Mouse (Mus musculus): ENCODE measurements around the gene Nr4a2.

Gene Nr4a2

DNA sequence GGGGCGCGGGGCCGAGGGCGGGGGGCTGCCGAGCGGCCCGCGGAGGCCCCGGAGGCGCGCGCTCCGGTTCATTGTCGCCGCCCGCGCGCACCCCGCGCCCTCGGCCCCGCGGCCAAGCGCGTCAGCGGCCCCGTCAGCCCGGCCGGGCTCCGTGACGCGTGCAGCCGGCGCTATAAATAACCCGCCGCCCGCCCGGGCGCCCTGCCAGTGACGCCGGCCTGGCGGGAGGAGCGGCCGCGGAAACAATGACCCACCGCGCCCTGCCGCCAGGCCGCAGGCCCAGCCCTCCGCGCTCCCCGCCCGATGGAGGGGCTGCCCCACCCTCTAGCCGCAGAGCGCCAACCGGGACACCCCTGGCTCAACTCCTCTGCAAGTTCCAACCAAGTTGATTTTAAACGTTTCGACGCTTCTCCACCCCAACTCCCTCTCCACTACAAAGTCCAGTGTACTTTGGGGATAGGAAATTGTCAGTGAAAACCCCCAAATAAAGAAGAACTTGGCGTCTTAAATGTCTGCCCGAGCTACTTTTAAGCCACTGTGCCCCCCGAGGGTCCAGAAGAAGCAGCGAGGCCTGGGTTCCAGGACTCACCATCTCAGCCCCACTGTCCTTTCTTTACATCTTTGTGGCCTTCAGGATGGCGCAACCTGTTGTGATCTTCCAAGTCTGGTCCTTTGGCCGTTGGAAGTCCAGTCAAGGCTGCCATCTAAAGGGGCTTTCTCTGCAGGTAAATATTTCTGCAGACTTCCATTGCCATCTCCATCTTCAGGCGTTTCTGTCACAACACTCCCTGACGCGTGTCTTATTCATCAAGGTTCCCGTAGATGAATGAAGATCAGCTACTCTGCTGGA is at the start of gene Nr4a2:
Nr4a2 (minus strand) TSS at position 13 of the 850 bp plus-strand sequence.
- peak; percentile 86 for DNase-seq

- no peak for DNase-seq
Observed at GRCm38 (mm10) chr2:57165416-57165815, 41.6 kb upstream of the Nr4a2 start.

GRCm38 (mm10) chr2:57156814-57157213 is 33.0 kb upstream of the Nr4a2 start:
- no peak for DNase-seq

GRCm38 (mm10) chr2:57149796-57150195 is 26.0 kb upstream of the Nr4a2 start:
- no peak for DNase-seq

DNA sequence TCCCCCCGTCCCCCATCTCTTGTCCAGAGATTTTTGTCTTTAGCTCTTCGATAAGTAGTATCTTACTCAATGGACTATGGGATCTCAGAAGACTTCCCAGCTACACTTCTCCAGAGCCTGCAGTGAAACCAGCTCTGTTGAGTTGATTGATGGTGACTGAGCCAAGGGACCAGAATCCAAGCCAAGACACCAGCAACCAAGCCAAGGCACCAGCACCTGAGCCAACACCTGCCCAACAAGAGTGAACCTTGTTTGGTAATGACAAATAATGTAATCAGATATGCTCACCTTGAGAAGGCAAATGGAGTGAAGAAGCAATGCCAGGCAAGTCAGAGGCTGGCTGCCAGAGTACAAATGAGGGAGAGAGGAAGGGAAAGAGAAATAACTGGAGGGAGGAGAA is 24.4 kb upstream of the Nr4a2 start:
- DNase-seq = no peak

DNA sequence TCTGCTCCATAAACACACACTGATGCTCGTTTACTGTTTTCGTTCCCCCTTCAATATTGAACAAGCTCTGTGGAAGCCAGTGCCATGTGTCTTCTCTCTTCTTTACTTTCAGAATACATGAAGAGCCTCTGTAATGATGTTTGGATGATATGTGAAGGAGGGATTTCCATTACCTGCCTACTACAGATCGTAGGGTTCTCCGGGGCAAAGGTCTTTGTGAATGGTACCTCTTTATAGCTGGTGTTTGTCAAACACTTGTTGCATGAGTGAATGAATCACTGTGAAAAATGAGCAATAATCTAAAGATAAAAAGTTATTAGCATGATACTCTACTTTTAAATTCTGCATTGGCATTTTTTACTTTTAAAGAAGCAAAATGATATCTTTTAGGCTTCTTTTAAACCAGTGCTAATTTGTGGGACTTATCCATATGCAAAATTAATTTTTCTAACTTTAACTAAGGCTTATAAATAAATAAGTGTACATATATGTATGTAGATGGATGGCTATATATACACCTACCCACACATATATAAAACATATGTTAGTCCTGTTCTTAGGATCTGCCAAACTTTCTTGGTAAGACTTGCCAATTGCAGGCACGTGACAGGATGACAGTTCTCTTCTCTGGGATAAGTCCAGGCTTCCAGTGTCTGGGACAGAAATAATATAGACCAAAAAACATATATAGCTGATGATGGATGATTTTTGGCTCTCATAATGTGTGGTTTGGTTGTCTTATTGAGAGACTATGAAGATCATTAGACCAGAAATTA is 22.0 kb upstream of the Nr4a2 start:
- no peak for DNase-seq

DNA sequence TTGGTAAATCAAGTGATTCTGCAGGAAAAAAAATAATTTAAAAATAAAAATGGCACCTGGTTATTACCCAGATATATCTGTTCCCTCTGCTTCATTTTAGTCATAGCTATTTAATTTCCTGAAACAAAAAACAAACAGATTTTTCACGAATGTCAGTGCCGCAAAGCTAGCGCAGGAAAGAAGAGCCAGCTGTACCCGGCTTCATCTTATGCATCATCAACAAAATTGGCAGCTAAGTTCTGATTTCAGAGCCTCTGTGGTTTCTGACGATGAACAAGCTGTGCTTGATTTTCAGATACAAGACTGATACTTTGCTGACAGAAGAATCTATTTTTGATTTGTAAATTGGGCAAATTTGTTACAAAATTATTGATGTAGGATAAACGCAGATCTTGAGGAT is 14.8 kb upstream of the Nr4a2 start:
- no peak for DNase-seq

GRCm38 (mm10) chr2:57127461-57127860 is 3.7 kb upstream of the Nr4a2 start:
- no peak for DNase-seq

GRCm38 (mm10) chr2:57125891-57126290 is 2.1 kb upstream of the Nr4a2 start:
- no peak for DNase-seq

- DNase-seq = peak; percentile 67
Observed at GRCm38 (mm10) chr2:57122986-57123980, 520 bp downstream of the Nr4a2 start.

- no peak for DNase-seq
Observed at GRCm38 (mm10) chr2:57121110-57121509, 2.7 kb downstream of the Nr4a2 start.

DNA sequence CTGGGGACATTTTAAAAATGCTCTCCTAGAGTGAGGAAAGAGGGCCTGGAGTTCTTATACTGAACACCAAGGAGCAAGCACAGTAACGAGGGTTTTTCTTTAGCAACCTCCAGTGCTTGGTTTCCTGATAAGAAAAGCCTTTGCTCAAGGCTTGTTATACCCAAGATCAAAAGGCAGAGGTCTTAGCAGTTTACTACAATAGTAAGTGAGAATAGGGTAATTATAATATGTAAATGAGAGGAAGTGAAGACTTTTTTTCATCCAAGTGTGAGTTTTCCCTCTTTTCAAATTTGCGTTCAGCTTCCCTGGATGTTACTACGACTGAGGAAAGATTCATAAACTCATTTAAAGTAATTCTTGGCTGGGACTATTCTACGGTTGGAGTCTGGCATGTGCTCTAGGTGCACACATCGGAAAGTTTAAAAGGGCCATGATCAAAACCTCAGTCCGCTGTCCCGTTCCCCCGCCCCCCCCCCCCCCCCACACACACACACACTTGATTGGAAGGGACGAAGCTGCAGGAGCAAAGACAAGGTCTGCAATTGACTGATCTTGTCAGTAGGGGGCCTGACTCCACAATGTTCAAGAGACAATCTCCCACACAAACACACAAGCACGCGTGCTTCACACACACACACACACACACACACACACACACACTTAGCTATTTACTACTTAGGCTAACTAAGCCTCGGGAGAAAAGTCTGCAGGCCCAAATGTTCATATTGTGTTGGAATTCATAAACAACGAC is 6.4 kb downstream of the Nr4a2 start:
- peak; percentile 58 for DNase-seq

DNA sequence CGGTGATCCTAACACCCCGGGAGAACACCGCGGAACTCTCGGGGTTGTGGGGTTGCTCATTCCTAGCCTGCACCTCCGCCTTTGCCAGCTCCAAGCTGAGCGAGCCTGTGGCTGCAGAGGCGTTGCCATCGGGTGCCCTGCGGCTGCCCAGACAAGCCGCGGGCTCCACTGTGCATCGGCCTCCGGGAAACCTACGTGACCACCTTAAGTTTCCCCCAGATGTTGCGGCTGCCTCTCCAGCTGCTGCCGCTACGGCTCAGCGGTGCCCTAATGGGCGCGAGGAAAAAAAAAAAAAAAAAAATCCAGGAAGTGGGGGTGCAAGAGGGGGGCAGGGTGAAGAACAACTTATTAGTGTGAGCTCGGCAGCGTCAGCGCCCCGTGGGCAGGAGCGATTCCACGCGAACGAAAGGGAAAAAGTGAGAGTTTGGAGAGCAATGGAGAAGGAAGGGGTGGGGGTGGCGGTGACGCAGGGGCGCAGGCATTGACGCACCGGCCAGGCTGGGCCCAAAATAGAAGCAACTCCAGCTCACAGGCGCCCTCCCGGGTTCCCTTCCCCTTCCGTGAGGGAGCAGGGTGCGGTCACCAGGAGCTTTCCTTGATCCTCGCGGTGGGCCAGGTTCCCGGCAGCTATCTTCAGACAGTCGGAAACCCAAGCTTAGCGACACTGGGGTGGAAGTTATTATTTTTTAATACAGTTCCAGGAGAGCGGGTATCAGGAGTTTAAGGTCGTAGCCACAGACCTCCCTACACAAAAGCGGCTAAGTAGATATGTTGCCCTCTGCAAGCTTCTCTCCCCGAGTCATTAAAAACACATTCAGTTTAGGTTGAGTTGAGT is 7.2 kb downstream of the Nr4a2 start:
- peak; percentile 72 for DNase-seq

- peak; percentile 49 for DNase-seq
Observed at GRCm38 (mm10) chr2:57115864-57116365, 7.9 kb downstream of the Nr4a2 start.

- DNase-seq = peak; percentile 8
Observed at GRCm38 (mm10) chr2:57115181-57115863, 8.5 kb downstream of the Nr4a2 start.

- DNase-seq = peak; percentile 79
Observed at GRCm38 (mm10) chr2:57114211-57115151, 9.3 kb downstream of the Nr4a2 start.

- DNase-seq = no peak
Observed at GRCm38 (mm10) chr2:57113431-57113830, 10.4 kb downstream of the Nr4a2 start.

GRCm38 (mm10) chr2:57112949-57113348 is 10.9 kb downstream of the Nr4a2 start:
- no peak for DNase-seq
